Mouse (Mus musculus) G1E (cell line): ENCODE results near the gene Grik4.

Experiments used
- GATA1 ChIP-seq: IDR thresholded peaks from 2 replicates; pipeline ENCODE4 v1.6.1; 2012; ENCODE audit warnings: borderline replicate concordance, low read length, inconsistent platforms, mixed read lengths
- POLR2AphosphoS5 ChIP-seq: IDR thresholded peaks from 2 replicates; pipeline ENCODE4 v1.6.1; 2012; ENCODE audit warnings: low read depth, low read length, inconsistent platforms; ENCODE audit not compliant: insufficient replicate concordance

DNA sequence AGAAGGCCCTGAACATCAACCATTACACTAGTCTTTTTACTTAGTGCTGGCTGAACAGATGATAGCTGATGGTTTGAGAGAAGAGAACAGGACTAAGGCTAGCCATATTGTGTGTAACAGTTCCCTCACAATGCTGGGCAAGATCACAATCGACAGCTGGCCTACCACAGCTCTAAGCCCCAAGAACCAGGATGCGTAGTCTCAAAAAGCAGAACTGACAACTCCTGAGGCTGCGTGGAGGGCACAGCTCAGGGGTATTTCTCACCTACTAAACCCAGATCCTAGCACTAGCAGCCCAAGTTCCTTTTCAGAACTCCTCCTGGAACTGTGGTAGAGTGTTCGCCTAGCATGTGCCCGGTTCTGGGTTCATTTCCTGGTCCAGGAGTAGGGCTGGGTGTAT, 475.9 kb downstream of the Grik4 start:
- no peak for TF ChIP-seq GATA1
- no peak for TF ChIP-seq POLR2AphosphoS5
